Mouse (Mus musculus) layer of hippocampus, adult 11-12 months (tissue): ENCODE data around the gene Zmat3.

Source experiments
- DNase-seq: peaks from one replicate; pipeline ENCODE4 v3.0.0; 2022; ENCODE audit warnings: low spot score

Zmat3 gene

DNA sequence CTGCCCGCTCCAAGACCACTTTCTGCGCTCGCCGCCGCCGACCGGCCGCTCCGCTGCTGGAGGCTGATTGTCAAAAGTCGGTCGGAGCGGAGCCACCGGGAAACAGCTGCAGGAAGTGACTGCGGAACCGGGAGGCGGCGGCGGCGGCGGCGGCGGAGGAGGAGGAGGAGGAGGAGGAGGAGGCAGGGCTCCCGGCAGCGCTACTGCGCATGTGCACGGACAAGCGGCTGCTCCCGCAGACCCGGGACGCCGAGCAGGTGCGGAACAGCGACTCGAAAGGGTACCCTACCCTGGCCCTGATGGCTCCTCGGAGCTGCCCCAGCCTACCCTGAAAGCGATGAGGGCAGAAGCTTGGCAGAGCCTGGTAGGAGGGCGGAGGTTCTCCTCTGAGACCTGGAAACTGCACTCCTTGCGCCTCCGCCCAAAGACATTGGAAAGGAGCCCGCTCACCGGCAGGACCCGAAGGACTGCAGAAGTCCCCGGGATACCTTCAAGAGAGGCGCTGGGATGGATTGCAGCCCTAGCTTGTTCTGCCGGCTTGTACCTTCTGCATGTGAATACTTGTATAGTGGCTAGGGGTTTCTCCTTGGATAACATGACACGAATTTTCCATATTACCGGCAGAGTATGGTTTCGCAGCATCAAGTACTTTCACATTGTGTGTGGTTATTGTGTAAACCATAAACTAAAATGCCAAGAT, at the start of gene Zmat3:
TSS of gene Zmat3 (minus strand) at position 469 of the 700 bp plus-strand sequence.
- DNase-seq = peak; percentile 79

DNA sequence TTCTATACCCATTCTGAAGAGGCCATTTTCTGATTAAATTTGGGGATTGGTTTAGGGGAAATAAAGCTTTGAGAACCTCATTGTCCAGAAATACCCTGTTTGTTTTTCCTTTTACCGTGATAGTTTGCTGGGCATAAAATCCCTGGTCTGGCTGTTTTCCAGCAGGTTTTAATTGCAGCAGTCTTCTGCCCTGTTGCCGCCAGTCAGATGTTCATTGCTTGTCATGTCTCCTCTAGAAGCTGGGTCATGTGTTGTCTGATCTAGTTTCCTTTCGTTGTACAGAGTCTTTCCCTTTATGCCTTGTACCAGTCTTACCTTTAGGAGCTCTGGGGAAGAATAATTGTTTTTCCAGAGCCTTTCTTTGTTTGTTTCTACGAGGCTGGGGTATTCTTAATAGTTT, 48.6 kb upstream of the Zmat3 start:
- DNase-seq = no peak

DNA sequence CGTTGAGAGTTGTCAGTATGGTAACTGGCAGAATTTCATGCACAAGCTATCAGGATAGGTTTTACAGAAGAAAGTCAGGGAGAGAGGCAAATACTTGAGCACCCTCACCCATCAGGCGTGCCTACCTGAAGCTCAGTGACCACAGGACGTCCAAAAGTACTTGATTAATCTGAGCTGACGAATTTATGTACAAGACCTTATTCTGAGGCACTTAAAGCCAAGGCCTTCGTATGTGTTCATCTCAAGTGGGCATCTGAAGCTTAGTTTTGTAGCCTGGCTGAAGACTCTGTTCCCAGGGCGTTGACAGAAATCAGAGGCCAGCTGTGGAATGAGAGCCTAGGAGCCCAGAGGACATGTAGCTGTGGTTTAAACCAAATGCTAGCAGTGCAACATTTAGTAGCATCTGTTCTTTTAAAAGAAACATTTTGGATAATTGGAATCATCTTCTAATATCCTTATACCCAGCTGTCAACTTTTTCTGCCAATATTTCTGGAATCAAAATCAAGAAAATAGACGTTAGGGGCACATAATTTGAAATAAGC, 46.8 kb upstream of the Zmat3 start:
- no peak for DNase-seq

DNA sequence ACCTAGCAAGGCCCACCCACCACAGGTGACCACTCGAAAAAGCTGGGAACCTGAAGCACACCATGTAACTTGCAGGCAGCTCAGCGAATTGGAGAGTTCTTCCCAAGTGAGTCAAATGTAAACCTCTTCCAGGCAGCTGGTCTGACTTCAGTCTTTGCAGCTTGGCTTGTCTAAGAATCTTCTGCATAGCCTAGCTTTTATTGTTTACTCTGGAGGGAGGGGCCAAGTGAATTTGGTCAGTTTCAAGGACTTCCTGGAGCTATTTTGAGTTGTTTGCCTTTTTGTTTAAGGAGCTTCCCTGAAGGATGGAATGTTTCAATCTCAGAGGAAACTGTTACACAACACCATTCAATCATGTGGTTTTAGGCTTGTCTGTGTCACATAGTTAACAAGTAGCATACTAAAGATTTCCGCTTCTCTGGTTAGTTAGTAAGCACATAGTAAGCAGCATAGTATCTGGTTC, 43.0 kb upstream of the Zmat3 start:
- DNase-seq = no peak

DNA sequence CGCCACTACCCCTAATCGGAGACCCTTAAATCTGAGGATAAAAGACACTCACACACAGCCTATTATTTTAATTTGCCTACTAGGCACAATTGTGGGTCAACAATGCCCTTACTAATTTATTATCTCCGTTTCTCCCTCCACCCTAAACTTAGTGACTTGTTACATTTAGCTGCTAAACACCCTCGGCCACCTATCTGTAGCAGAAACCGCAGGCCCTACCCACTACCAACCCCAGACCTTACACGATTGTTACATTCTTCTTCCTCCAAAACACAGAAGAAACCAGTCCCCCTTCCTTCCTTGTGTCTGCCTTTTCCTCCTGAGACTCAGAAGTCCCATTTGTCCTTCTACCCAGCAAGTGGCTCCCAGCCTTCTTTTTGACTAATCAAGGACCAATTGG, 41.0 kb upstream of the Zmat3 start:
- no peak for DNase-seq

DNA sequence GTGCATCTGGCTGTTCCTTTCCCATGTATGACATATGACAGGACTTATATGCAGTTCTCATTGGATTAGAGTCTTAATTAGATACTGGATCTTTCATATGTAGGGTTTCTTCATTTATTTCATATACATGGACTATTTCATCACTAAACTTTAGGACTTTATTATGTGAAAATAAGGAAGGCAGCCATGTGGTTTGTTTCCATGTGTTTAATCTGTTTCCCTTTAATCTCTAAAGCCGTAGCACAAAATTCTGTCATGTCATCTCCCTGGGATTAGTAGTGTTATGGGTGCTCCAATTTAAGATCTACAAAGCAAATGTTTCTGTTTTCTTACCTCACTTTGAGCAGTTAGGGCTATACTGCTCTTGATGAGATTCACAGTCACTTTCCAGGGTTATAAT, 39.9 kb upstream of the Zmat3 start:
- no peak for DNase-seq

DNA sequence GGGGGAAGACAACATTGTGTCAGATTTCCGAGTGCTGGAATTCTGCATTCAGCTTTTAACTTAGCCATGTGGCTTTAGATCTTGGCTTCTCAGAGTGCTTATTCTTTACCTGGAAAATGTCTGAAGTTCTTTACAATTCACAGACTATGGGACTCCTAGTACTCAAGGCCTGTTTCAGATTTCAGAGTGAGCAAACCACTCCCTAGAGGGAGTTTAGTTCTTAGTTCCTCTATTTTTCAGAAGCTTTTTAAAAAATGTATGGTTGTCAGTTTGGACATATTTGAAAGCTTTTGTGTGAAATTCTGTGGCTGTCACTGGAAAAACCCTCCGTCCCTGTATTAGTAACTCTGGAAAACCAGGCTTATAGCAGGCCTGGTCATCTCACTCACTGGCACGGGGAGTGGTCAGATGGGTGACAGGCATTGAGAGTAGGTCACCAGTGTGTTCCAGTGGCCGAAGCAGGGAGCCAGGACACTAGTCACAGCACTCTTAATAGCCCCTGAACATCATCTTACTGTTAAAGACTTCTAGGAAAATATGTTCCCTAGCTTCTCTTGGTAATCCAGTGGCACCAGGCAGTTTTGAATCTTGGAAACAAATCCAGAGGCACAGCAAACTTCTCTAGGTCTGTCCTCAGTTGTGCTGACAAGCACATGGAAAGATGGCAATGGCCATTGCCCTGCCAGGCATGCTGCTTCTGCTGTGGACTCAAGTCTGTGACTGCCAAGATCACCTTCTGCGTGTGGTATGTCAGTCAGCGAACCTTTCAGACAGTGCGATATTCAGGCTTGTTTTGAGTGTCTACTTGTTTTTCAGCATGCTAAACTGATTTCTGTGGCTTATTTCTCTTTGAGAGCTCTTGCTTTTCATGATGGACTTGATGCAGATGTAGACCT, 37.4 kb upstream of the Zmat3 start:
- no peak for DNase-seq

DNA sequence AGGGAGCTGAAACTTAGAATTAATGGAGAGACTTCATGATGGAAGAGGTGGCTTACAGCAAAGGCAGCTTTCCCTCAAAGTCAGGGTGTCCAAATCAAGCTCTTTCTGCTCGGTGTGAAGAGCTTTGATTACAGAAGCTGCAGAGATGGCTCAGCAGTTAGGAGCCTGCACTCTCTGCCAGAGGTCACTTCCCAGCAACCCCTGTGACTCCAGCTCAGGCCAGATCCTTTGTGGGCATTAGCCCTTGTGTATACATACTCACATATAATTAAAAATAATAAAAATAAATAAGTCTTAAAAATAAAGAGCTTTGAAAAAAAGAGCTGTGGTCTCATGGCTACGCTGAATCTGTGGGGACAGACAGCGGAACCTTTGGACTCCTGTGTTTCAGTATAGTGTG, 35.8 kb upstream of the Zmat3 start:
- DNase-seq = no peak

DNA sequence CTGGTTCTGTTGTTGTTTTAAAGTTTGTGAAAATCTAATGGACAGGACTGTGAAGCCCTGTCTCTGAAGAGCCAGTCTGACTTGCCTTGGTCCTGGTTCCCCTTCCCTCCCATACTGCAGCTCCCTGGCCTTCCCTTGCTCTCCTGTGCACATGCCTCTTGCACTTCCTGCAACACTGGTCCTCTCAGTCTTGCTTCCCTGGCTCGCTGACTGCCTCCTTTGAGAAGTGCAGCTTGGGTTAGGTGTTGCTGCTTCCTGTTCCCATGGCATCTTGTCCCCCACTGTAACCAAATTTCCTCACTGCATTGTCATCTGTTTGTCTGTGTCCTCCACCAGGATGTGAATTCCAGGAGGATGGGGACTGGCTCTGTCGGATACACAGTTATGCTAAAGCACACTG, 34.1 kb upstream of the Zmat3 start:
- no peak for DNase-seq

DNA sequence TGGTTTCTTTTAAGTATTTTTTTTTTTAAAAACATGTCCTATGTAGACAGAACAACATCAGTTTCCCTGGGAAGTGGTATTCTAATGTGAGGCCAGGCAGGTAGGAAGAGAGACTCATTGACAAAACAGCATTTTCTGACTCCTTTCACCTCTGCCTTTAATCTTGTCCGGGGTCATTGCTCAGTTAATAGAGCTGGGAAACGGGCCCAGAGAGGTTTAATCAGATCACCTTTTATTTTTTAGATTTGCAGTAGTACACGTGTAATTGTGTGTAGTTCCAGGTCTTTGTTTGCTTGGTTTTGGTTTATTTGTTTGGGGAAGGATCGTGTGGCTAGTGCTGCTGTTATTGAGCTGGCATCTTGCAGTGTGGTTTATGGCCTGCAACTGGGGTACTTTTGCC, 33.6 kb upstream of the Zmat3 start:
- no peak for DNase-seq

DNA sequence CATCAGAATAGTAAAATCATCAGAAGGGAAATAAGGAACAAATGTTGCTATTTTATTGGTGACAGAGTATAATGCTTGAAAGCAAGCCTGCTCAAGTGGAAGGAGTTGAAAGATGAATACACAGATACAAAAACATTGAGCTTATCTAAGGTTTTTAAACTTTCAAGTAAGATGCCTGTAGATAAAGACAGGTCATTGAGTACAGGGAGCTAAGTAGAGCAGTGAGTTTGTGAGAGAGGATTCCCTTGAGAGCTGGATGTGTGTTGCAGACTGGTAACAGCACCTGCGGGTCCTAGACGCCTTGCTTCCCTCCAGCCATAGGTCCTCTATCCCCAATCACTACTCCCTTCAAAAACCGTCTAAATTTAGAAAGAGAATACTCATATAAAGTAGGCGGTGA, 32.8 kb upstream of the Zmat3 start:
- DNase-seq = no peak

DNA sequence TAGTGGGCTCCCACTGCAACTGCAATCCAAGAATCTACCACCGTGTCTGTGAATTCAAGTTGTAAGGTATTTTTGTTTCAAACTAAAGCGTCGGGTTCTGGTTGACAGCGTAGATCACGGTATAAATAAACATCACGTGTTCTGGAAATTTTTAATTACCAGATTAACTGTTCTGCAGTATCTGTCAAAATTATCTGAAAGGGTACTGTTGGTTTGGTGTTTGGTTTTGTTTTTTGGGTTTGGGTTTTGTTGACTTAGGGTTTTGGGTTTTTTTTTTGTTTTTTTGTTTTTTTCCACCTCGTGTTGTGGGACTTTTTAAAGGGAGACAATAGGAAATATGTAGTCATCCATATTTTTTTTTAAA, 32.3 kb upstream of the Zmat3 start:
- no peak for DNase-seq

DNA sequence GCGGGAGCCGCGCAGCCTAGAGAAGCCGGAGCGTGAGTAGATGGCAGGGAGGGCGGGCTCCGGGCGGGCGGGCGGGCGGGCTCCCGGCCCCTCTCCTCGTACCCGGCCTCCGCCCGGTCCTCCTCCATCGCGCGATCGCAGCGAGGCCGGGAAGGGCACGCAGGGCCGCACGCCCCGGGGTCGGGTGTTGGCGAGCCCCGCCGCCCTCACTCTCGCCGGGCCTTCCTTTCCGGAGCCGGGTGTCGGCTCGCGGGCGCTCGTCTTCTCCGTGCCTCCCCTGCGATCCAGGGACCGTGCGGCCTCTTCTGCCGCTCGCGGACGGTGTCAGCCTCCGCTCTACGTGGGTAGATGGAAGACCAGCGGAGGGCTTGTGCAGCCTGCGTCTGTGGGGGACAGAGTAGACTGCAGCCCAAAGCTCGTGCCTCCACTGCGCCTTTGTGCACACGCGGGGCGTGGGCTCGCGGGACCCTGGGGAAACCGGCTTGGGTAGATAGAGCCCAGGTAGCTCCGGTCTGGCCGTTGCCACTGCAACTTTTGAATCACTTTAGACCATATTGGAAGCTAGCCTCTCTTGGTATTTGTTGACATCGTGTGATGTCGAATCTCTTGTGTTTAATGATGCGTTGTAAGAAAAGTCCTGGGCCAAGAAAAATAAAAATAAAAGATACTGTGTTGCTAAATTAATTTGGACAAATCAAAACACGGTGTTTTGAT, 31.8 kb upstream of the Zmat3 start, which contains the start of gene Pik3ca:
TSS of gene Pik3ca (plus strand) at position 211 of the 714 bp plus-strand sequence.
- DNase-seq = peak; percentile 38

DNA sequence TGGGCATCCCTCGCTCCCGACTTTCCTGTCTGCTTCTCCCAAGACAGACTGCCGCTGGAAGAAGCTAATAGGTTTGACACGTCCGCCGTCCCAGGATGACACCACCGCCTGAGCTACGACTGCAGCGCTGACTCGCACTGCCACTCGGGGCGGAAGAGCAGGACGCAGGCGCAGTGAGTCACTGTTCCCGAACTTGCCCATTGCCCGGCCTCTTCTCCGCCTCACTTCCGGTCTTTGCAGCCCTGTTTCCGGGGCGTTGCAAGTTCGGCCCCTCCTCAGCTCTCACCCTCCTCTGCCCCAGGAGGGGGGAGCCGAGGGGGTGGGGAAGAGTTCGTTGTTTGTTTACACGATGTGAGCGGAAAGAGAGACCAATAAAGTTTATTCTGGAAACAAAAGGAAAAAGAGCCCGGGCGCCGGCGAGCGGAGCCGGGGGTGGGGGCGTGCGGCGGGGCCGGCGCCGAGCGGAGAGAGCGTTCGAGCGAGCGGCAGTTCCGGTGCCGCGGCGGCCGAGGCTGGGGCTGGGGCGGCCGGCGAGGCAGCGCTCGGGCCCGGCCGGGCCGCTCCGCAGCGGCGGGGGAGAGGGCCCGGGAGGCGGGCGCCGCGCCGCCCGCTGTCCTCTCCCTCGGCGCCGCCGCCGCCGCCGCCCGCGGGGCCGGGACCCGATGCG, 31.1 kb upstream of the Zmat3 start:
- peak; percentile 97 for DNase-seq

DNA sequence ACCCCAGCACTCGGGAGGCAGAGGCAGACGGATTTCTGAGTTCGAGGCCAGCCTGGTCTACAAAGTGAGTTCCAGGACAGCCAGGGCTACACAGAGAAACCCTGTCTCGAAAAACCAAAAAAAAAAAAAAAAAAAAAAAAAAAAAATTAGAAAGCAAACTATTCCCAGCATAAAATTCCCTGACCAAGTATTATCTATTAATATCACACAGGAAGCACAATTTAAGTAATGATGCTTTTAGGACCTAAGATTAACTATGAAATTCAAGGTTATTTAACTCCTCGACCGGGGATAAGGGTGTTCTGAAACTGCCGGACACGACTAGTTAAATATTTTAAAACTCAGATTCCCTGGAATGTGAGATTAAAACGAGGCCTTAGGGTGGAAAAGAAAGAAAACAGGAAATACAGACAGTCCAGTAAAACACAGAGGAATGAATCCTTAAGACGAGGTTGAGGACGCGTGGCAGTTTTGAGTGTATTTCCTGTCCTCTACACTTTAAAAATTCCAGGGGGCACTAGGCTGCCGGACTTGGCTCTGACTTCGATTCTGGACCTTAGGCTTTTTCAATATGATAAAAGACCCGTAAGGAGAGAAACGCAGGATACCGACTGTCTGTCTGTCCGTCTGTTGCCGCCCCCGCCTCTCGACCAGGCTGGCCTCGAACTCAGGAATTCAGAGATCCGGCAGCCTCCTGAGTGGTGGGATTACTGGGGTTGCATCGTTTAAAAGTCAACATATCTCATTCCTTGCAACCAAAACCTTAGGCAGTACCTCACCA, 30.1 kb upstream of the Zmat3 start:
- DNase-seq = peak; percentile 23

DNA sequence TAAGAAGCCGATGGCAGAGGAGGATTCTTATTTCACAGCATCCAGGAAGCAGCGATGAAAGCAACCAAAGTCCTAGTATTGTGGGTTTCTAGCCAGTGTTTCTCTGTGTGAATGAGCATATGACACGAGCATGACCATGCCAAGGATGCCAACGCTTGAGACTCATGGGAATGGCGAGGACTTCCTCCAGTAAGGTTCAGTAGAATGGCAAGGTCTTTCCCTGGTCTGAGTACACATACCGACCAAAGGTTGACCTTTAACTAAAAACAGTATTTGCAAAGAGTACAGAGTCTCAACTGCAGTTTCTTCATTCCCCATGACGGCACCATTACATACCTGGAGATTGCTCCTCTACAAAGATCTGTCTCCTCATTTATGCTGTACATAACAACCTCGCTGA, 28.2 kb upstream of the Zmat3 start:
- DNase-seq = no peak

DNA sequence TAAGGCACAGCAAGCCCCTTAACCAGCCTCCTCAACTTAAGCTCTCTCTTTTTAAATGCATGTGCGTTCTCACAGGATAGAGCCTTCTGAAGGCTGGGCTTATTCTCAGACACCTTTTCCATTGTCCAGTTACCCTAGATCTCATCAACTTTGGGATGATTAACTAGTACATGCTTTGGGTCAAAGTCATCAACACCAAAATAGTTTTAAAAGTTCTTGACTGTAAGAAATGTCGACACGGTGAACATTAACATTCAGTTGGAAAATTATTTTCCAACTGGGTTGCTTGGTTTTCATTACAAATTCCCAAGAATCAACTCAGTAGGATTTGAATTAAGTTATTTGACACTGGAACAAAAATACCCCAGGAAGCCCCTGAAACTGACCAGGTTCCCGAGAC, 27.0 kb upstream of the Zmat3 start:
- DNase-seq = no peak

DNA sequence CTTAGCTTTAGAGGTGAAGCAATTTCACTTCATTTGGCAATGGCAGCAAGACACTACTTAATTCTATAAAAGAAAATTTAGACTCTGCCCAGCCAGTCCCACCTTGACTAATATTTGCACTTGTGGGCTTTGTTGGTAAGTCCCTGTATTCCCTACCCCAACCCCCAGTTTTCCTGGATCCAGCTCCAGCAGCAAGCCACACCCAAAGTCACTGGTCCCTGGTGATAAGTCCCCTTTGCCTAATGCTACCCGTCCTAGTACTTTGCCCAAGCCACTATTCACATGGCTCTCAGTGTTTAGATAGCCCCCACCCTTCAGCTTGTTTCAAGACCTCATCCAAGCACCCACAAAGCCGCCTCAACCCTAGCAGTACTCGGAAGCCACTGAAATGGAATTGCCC, 15.7 kb upstream of the Zmat3 start:
- no peak for DNase-seq

DNA sequence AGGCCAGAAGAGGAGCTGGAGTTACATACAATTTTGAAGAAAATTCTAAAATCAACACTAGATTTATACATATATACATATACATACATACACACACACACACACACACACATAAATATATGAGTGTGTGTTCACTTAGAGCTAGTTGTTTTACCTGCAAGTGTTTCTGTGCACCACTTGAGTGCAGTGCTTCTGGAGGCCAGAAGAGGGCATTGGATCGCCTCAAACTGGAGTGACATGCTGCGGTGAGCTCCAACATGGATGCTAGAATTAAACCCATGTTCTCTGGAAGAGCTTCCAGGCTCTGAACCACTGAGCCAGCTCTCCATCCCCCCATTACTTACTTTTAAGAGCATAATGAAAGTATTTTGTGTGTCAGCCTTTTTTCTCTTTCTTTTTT, 14.1 kb upstream of the Zmat3 start:
- DNase-seq = no peak

DNA sequence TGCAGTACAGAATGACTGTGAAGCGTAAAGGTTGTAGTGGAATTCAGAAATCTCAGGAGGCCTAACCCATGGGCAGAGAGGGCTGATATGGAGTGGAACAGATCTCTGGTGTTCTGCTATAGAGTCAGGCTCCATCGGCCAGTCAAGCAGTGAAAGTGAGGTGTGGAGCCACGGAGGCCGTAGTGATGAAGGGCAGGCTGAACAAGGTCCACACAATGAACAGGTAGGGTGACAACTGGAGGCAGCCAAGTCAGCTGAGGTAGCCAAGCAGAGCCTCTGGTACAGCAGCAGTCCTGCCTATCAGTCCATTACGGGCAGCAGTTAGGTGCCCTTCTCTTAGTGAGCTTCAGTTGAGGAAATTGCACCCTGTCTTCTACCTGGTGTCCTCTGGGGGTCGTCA, 7.4 kb upstream of the Zmat3 start:
- no peak for DNase-seq

DNA sequence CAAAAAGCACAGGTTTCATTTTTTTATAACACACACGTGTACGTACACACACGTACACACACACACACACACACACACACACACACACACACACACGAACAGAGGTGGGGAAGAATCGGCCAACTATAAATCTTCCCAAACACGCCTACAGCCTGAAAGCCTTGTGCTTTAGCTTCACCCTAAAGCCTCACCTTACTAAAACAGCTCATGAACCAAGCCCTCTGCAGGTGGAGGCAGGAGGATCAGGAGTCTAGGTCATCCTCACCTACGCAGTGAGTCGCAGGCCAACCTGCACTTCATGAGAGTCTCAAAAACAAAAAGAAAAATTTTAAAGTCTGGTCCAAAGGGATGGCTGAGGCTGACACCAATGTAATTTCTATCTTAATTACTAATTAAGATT, 6.7 kb upstream of the Zmat3 start:
- DNase-seq = no peak
